Mouse (Mus musculus) lung, postnatal 0 days (tissue): ENCODE results near the gene Cldn11. TPM values are rescaled to one million over a fixed set of nuclear protein-coding genes. Genes with fewer than 3 reads are reported as not detected.

ENCODE experiments used
- ATAC-seq: fragments of 200-750 bp; cut with Nextera tagmentation; 2 replicates; pipeline ENCODE4 v1.8.0; 2017; ENCODE audit warnings: moderate library complexity
- DNase-seq: peaks from one replicate; pipeline ENCODE4 v3.0.0-alpha.2; 2016; ENCODE audit warnings: low spot score
- H3K27ac ChIP-seq: fragments of 300-500 bp; sonication (generic); 2 replicates; pipeline ENCODE4 v1.5.1; 2014; ENCODE audit warnings: antibody characterized with exemption, mild to moderate bottlenecking, low read length, mixed read lengths
- H3K27me3 ChIP-seq: fragments of 300-500 bp; sonication (generic); replicated peaks from 2 replicates; pipeline ENCODE4 v1.6.1; 2014; ENCODE audit warnings: low read length, mixed read lengths; ENCODE audit not compliant: insufficient read depth
- H3K36me3 ChIP-seq: fragments of 300-500 bp; sonication (generic); 2 replicates; pipeline ENCODE4 v1.6.1; 2014; ENCODE audit warnings: low read length, mixed read lengths; ENCODE audit not compliant: insufficient read depth
- H3K4me1 ChIP-seq: fragments of 300-500 bp; sonication (generic); 2 replicates; pipeline ENCODE4 v1.6.1; 2014; ENCODE audit warnings: antibody characterized with exemption, low read depth, low read length, mixed read lengths; ENCODE audit not compliant: insufficient read depth
- H3K4me2 ChIP-seq: fragments of 300-500 bp; sonication (generic); replicated peaks from 2 replicates; pipeline ENCODE4 v1.6.1; 2014; ENCODE audit warnings: low read depth, mild to moderate bottlenecking, low read length, moderate library complexity, mixed read lengths
- H3K4me3 ChIP-seq: fragments of 300-500 bp; sonication (generic); 2 replicates; pipeline ENCODE4 v1.5.1; 2014; ENCODE audit warnings: low read depth, low read length
- H3K9ac ChIP-seq: fragments of 300-500 bp; sonication (generic); replicated peaks from 2 replicates; pipeline ENCODE4 v1.6.1; 2014; ENCODE audit warnings: low read depth, mild to moderate bottlenecking
- H3K9me3 ChIP-seq: fragments of 300-500 bp; sonication (generic); 2 replicates; pipeline ENCODE4 v1.6.1; 2016; ENCODE audit warnings: low read length, mixed read lengths
- CTCF ChIP-seq: IDR thresholded peaks from 2 replicates; pipeline ENCODE4 v1.5.1; 2016; ENCODE audit warnings: antibody characterized with exemption, mild to moderate bottlenecking
- EP300 ChIP-seq: IDR thresholded peaks from 2 replicates; pipeline ENCODE4 v1.6.1; 2016; ENCODE audit warnings: antibody characterized with exemption, mild to moderate bottlenecking, control low read depth
- WGBS: fragments of 180-500 bp; shearing (Covaris S2); extraction: QIAGEN DNeasy Blood & Tissue Kit; methylation state at CpG from one replicate; pipeline ENCODE4 v1.1.7; 2014; 5-methylcytosine and 5-hydroxymethylcytosine counted together
- polyA plus RNA-seq: library from polyadenylated mRNA; unstranded; fragments of >200 nt; fragmentation: Nextera tagmentation; extraction: Ambion mirVana; gene quantifications from 2 replicates; pipeline ENCODE4 v1.2.1, GENCODE M21; 2015

Cldn11 gene
- polyA plus RNA-seq, 1 experiment from 2014 or later = 1.3 TPM

DNA sequence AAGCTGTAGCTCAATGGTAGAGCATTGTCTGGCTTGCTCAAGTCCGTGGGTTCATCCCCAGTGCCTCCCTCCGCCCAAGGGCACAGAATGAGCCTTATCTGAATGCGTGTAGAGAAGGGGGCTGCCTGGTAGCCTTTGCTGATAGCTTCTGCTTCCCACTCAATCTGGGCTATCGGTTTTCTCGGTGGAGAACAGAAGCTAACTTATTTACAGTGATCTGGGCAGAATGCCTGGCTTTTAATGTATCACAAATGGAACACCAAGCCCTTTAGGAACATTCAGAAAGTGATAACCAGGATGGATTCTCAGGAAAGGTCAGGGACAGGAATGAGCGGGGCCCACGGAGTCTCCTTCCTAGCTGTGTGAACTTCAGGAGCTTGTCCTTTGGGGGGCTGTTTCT is 1.1 kb upstream of the Cldn11 start:
- no peaks in the 10 kb centered on the region for H3K9me3 ChIP-seq
- no peak overlapping the region for H3K27ac ChIP-seq
- no peak overlapping the region for H3K4me3 ChIP-seq
- TF ChIP-seq CTCF (no peak), EP300 (no peak)
- WGBS = 72% methylated on average over 7 of the region's 7 CpGs
- H3K4me1 ChIP-seq = no peaks in the 10 kb centered on the region
- no peaks in the 10 kb centered on the region for H3K36me3 ChIP-seq
- ATAC-seq (no peak), DNase-seq (no peak)
- no peak overlapping the region for H3K9ac ChIP-seq
- H3K27me3 ChIP-seq = 0 out of 2 replicates have a peak, but pooled peaks cover 4% of the 10 kb centered on the region
- no peak overlapping the region for H3K4me2 ChIP-seq

DNA sequence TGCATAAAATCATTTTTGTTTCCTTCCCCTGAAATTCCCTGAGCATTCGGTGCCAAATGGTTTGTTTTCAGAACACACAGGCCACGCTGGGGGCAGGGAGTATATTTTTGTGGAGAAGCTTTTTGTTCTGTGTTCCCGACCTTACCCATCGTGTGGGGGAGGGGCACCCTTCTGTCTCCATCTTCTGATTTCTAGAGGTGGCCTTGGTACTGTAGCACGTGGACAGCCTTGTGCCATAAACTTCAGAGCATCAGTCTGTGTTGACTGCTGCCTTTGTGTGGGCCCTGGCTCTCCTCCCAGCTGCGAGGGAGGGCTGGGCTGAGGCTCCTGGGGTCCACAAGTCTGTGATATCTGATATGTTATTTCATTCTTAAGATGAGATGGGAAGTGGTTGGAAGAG is 2.4 kb downstream of the Cldn11 start:
- Histone ChIP-seq H3K9me3 (no peaks in the 10 kb centered on the region), H3K4me2 (no peak overlapping the region)

DNA sequence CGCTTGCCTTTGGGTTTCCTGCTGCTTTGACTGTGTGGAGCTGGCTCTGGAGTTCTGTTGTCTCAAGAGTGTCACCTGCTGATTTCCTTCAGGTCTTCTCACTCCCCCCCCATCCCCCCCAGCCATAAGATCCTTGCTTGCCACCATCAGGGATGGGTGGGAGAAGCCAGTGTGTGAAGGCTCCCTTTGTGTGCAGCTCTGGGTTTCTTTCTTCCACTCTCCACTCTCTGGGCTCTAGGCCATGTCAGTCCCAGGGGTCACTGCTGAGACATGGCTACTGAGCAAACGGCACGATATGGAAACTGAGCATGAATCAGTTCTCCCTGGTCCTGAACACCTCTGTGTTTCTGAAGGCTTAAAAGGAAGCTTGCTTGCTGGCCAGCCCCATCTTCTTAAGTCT is 6.4 kb downstream of the Cldn11 start:
- no peak overlapping the region for H3K9ac ChIP-seq
- H3K4me2 ChIP-seq = no peak overlapping the region
- H3K9me3 ChIP-seq = no peaks in the 10 kb centered on the region
- no peak for ATAC-seq
- H3K4me3 ChIP-seq = no peak overlapping the region
- no peak for DNase-seq
- no peaks in the 10 kb centered on the region for H3K27me3 ChIP-seq
- H3K27ac ChIP-seq = no peak overlapping the region
- H3K36me3 ChIP-seq = no peaks in the 10 kb centered on the region
- 61% methylated on average over 3 of the region's 3 CpGs for WGBS
- H3K4me1 ChIP-seq = no peaks in the 10 kb centered on the region
- no peak for TF ChIP-seq CTCF

More for the DNA sequence above, 2.4 kb downstream of the Cldn11 start:
- 38% methylated on average over 6 of the region's 6 CpGs for WGBS
- no peak for TF ChIP-seq EP300
- TF ChIP-seq CTCF = no peak
- no peak for DNase-seq
- no peak for ATAC-seq
- Histone ChIP-seq H3K4me3 (no peak overlapping the region), H3K36me3 (no peaks in the 10 kb centered on the region), H3K27me3 (0 out of 2 replicates have a peak, but pooled peaks cover 4% of the 10 kb centered on the region), H3K27ac (no peak overlapping the region), H3K4me1 (no peaks in the 10 kb centered on the region), H3K9ac (no peak overlapping the region)

DNA sequence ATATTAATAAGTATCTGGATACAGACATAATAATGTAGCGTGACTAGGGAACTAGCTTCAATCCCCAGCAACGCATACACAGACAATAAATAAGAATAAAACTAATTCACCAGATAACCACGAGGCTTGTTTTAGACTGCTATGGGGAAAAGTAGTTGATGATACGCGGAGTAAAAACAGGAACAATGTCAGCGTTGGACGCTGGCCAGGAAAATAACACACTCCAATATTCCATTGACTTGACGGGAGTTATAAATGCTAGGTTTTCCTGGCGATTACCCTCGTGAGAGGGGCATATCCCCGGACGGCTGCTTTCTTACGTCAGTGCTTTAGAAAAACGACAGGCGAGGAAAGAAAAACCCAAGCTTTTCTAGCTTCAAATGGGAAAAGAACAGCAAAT is 8.1 kb downstream of the Cldn11 start:
- DNase-seq (no peak), ATAC-seq (no peak)
- 58% methylated on average over 15 of the region's 15 CpGs for WGBS
- no peak overlapping the region for H3K9ac ChIP-seq
- H3K4me3 ChIP-seq = no peak overlapping the region
- H3K9me3 ChIP-seq = no peaks in the 10 kb centered on the region
- H3K36me3 ChIP-seq = no peaks in the 10 kb centered on the region
- H3K27ac ChIP-seq = no peak overlapping the region
- H3K27me3 ChIP-seq = no peaks in the 10 kb centered on the region
- TF ChIP-seq EP300 = no peak
- TF ChIP-seq CTCF = no peak
- no peak overlapping the region for H3K4me2 ChIP-seq
- no peaks in the 10 kb centered on the region for H3K4me1 ChIP-seq

DNA sequence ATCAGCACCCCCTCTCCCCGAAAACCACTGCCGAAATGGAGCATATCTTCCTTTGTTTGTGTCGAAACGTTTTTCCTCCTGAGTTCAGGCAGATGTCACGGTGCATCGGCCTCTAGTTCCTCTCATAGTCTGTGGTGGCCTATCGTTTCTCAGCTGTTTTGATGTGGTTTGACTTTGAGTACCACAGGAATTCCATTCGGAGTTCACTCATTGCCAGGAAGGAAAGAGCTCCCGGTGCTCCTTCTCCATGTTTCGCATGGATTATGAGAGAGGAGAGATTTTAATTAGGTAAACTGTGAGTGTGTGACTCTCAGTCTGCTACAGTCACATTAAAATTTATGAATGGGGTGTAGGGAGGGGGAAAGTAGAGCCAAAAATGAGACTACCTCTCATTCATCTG is 10.3 kb downstream of the Cldn11 start:
- DNase-seq (no peak), ATAC-seq (no peak)
- no peaks in the 10 kb centered on the region for H3K36me3 ChIP-seq
- no peaks in the 10 kb centered on the region for H3K9me3 ChIP-seq
- H3K27me3 ChIP-seq = no peaks in the 10 kb centered on the region
- no peak overlapping the region for H3K4me3 ChIP-seq
- 66% methylated on average over 10 of the region's 10 CpGs for WGBS
- no peak overlapping the region for H3K9ac ChIP-seq
- H3K4me1 ChIP-seq = no peaks in the 10 kb centered on the region
- H3K4me2 ChIP-seq = no peak overlapping the region
- no peak overlapping the region for H3K27ac ChIP-seq
- no peak for TF ChIP-seq CTCF
- no peak for TF ChIP-seq EP300

DNA sequence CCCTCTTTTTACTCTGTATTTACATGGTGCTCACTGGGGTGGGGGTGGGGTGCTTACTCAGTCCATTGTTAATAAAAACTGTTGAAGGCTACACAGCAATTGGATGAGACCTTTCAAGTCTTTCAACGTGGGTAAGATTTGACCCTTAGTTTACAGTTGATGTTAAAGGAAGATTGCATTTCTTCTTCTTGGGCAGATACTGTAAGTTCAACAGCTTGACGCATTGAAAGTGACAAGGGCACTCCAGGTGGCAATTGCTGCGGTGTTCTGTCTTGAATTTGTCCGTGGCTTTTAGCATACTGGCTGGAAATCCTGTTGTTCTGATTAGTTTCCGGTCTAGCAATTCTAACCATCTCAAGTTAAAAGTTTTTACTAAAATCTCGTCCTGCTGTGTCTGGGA is 11.6 kb downstream of the Cldn11 start:
- H3K4me3 ChIP-seq = no peak overlapping the region
- 48% methylated on average over 6 of the region's 6 CpGs for WGBS
- no peaks in the 10 kb centered on the region for H3K4me1 ChIP-seq
- no peaks in the 10 kb centered on the region for H3K27me3 ChIP-seq
- H3K36me3 ChIP-seq = no peaks in the 10 kb centered on the region
- H3K4me2 ChIP-seq = no peak overlapping the region
- no peaks in the 10 kb centered on the region for H3K9me3 ChIP-seq
- TF ChIP-seq CTCF = no peak
- TF ChIP-seq EP300 = no peak
- H3K9ac ChIP-seq = no peak overlapping the region
- H3K27ac ChIP-seq = no peak overlapping the region
- ATAC-seq (no peak), DNase-seq (no peak)

DNA sequence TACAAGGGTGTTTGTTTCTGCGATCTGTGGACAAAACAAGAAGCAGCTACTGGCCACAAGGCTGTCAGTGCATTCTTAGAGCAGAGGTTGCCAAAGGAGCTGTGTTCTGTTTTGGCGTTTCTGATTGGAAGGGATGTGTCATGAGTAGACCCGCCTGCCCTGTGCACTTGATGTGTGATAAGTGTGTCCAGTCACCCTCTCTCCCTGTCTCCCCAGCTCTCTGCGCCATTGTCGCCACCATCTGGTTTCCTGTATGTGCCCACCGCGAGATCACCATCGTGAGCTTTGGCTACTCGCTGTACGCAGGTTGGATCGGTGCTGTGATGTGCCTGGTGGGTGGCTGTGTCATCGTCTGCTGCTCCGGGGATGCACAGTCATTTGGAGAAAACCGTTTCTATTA is 13.1 kb downstream of the Cldn11 start:
- H3K9me3 ChIP-seq = no peaks in the 10 kb centered on the region
- no peak for DNase-seq
- TF ChIP-seq CTCF (no peak), EP300 (no peak)
- no peak overlapping the region for H3K27ac ChIP-seq
- no peak for ATAC-seq
- no peaks in the 10 kb centered on the region for H3K27me3 ChIP-seq
- H3K9ac ChIP-seq = no peak overlapping the region
- 89% methylated on average over 14 of the region's 14 CpGs for WGBS
- no peak overlapping the region for H3K4me2 ChIP-seq
- H3K4me1 ChIP-seq = no peaks in the 10 kb centered on the region
- no peak overlapping the region for H3K4me3 ChIP-seq
- no peaks in the 10 kb centered on the region for H3K36me3 ChIP-seq
